Mouse (Mus musculus) urinary bladder, postnatal 10 days (tissue): ENCODE data around the gene Arpc5.

Experiments
- DNase-seq: peaks from one replicate; pipeline ENCODE4 v3.0.0; 2022; ENCODE audit warnings: low spot score

The Arpc5 gene

GRCm38 (mm10) chr1:152810533-152811439 is 44.4 kb downstream of the Arpc5 start:
- no peak for DNase-seq

GRCm38 (mm10) chr1:152815265-152815701 is 48.9 kb downstream of the Arpc5 start:
- no peak for DNase-seq

GRCm38 (mm10) chr1:152817027-152817769 is 50.9 kb downstream of the Arpc5 start:
- DNase-seq, result no peak

- no peak for DNase-seq
Observed at GRCm38 (mm10) chr1:152817794-152818193, 51.5 kb downstream of the Arpc5 start.

- DNase-seq, result no peak
Observed at GRCm38 (mm10) chr1:152819558-152819957, 53.2 kb downstream of the Arpc5 start.

- DNase-seq, result no peak
Observed at GRCm38 (mm10) chr1:152820911-152821695, 54.8 kb downstream of the Arpc5 start.

- no peak for DNase-seq
Observed at GRCm38 (mm10) chr1:152821746-152822145, 55.4 kb downstream of the Arpc5 start.

GRCm38 (mm10) chr1:152824206-152824605 is 57.9 kb downstream of the Arpc5 start:
- DNase-seq, result no peak
